Mouse (Mus musculus): ENCODE results near the gene Smarcd3. TPM values are rescaled to one million over a fixed set of nuclear protein-coding genes. Genes with fewer than 3 reads are reported as not detected.

Gene Smarcd3
- polyA plus RNA-seq (2015; fragmentation: Nextera tagmentation; extraction: Ambion mirVana) = 24.5 and 25.0 TPM in 2 replicates

DNA sequence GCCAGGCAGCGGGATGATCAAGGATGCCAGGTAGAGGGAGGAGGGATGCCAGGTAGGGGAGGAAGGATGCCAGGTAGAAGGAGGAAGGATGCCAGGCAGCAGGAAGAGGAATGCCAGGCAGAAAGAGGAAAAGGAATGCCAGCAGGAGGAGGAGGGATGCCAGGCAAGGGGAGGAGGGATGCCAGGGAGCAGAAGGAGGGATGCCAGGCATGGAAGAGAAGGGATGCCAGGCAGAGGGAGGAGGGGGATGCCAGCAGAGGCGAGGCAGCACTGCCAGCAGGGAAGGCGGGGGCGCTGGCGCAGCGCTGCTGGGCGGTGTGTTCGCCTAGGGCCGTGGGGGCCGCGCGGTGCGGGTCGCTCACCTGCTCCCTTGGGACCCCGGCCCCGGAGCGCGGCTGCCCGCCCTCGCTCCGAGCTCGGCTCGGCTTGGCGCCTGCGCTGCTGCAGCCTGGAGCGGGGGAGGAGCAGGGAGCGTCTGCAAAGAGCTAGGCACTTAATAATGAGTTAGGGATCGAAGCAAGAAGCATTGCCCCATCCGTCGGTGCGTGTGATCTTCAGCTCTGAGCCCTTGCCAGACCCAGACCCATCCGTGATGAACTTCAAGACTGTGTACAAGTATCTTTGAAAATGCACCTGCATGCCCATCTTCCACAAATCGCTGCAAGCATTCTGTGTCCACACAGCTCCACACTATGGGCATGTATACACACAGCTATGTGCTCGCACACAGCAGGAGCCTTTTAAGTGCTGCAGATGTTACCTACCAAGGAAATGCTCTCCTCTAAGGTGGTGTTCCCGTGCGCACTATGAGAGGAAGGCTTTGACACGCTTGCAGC lies at the start of gene Smarcd3:
TSS of gene Smarcd3 (minus strand) at position 426 of the 836 bp plus-strand sequence.
- Histone ChIP-seq H3K9me3 (ENCODE audit: low read length) (no peaks in the 10 kb centered on the region), H3K27me3 (ENCODE audit: insufficient read depth, low read length) (peaks cover 10% of the 10 kb centered on the region), H3K27ac (ENCODE audit: low read length) (no peak within 1 kb of the TSS), H3K9ac (replicated peaks; ENCODE audit: low read length) (peak within 1 kb of the TSS; percentile 74), H3K4me2 (replicated peaks; ENCODE audit: low read depth, low read length) (peak within 1 kb of the TSS; percentile 87), H3K4me1 (ENCODE audit: insufficient read depth, low read length) (peaks cover 25% of the 10 kb centered on the region), H3K36me3 (ENCODE audit: insufficient read depth, low read length) (no peaks in the 10 kb centered on the region), H3K4me3 (ENCODE audit: low read length) (peak within 1 kb of the TSS; percentile 58)
- peak; percentile 72 for ATAC-seq (ENCODE audit: low FRiP score, low TSS enrichment)
- 2% methylated on average over 37 of the region's 37 CpGs for WGBS

DNA sequence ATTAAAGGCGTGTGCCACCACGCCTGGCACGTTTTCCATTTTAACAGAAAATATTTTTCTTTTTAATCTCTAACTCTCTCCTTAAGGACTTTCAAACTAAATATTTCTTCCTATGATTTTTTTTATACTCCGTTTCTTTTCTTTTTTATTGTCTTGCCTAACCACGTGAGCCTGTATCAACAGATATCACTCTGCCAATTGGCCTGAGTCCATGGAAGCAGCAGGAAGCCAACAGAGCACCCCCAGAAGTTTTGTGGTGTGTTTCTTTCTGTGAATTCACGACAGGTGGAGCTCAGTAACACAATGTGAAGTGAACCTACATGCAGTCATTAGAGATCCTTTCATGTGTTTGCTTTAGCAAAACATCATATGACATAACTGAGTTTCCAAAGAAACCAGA lies 37.2 kb upstream of the Smarcd3 start:
- H3K4me1 ChIP-seq (ENCODE audit: insufficient read depth, low read length) = no peaks in the 10 kb centered on the region
- WGBS = 79% methylated on average over 6 of the region's 6 CpGs
- peaks cover 4% of the 10 kb centered on the region; the same call in 1 of the 2 replicates for H3K9me3 ChIP-seq (ENCODE audit: low read length)
- no peaks in the 10 kb centered on the region for H3K36me3 ChIP-seq (ENCODE audit: insufficient read depth, low read length)
- H3K27ac ChIP-seq (ENCODE audit: low read length) = no peak overlapping the region
- H3K27me3 ChIP-seq (ENCODE audit: insufficient read depth, low read length) = no peaks in the 10 kb centered on the region
- no peak overlapping the region for H3K4me2 ChIP-seq (replicated peaks; ENCODE audit: low read depth, low read length)
- H3K4me3 ChIP-seq (ENCODE audit: low read length) = no peak overlapping the region
- no peak for ATAC-seq (ENCODE audit: low FRiP score, low TSS enrichment)
- no peak overlapping the region for H3K9ac ChIP-seq (replicated peaks; ENCODE audit: low read length)

DNA sequence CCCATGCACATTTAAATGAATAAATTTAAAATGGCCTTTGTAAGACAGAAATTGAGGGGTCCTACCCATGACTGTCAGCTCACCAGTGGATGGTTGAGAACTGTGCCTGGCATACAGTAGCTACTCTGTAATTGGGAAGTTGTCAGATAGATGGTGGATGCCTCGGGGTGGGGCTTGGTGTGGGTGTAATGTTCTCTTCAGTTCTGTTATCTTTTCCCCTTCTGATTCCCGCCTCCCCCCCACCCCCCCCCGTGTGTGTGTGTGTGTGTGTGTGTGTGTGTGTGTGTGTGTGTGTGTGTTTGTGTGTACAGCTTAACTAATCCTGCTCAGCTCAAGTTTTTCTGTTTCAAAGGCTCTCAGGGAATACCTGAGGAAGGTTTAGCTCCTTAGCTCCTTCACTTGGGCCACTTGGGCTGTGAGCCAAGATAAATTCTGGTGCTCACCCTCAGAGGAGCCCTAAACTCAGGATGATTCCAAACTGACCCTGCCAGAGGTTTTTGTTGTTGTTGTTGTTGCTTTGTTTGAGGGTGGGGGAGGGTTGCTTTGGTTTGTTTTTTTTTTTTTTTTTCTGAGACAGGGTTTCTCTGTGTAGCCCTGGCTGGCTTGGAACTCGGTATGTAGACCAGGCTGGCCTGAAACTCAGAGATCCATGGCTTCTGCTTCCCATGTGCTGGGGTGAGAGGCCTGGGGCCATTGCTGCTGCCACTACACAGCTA lies 35.7 kb upstream of the Smarcd3 start:
- no peaks in the 10 kb centered on the region for H3K9me3 ChIP-seq (ENCODE audit: low read length)
- ATAC-seq (ENCODE audit: low FRiP score, low TSS enrichment) = no peak
- no peak overlapping the region for H3K9ac ChIP-seq (replicated peaks; ENCODE audit: low read length)
- WGBS = 70% methylated on average over 3 of the region's 4 CpGs
- no peak overlapping the region for H3K4me2 ChIP-seq (replicated peaks; ENCODE audit: low read depth, low read length)
- H3K4me3 ChIP-seq (ENCODE audit: low read length) = no peak overlapping the region
- H3K27me3 ChIP-seq (ENCODE audit: insufficient read depth, low read length) = no peaks in the 10 kb centered on the region
- H3K27ac ChIP-seq (ENCODE audit: low read length) = no peak overlapping the region
- no peaks in the 10 kb centered on the region for H3K36me3 ChIP-seq (ENCODE audit: insufficient read depth, low read length)
- no peaks in the 10 kb centered on the region for H3K4me1 ChIP-seq (ENCODE audit: insufficient read depth, low read length)

DNA sequence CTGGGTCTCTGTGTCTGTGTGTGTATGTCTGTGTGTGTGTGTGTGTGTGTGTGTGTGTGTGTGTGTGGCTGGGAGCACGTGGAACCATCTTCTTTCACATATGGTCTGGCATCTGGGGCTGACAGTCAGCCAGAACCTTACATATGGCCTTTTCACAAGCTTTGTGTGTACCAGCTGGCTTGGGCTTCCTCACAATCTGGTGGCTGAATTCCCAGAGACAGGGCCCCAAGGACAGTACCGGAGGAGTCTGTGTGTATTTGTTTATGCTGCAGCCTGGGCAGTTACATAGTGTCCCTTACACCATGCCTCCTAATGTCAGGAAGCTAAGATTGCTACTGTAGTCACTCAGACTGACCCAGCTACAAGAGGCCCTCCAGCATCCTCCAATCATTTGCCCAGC lies 32.9 kb upstream of the Smarcd3 start:
- Histone ChIP-seq H3K4me2 (replicated peaks; ENCODE audit: low read depth, low read length) (no peak overlapping the region), H3K27me3 (ENCODE audit: insufficient read depth, low read length) (no peaks in the 10 kb centered on the region), H3K9ac (replicated peaks; ENCODE audit: low read length) (no peak overlapping the region), H3K36me3 (ENCODE audit: insufficient read depth, low read length) (no peaks in the 10 kb centered on the region), H3K9me3 (ENCODE audit: low read length) (no peaks in the 10 kb centered on the region), H3K27ac (ENCODE audit: low read length) (no peak overlapping the region), H3K4me1 (ENCODE audit: insufficient read depth, low read length) (no peaks in the 10 kb centered on the region), H3K4me3 (ENCODE audit: low read length) (no peak overlapping the region)
- 44% methylated on average over 2 of the region's 2 CpGs for WGBS
- no peak for ATAC-seq (ENCODE audit: low FRiP score, low TSS enrichment)

DNA sequence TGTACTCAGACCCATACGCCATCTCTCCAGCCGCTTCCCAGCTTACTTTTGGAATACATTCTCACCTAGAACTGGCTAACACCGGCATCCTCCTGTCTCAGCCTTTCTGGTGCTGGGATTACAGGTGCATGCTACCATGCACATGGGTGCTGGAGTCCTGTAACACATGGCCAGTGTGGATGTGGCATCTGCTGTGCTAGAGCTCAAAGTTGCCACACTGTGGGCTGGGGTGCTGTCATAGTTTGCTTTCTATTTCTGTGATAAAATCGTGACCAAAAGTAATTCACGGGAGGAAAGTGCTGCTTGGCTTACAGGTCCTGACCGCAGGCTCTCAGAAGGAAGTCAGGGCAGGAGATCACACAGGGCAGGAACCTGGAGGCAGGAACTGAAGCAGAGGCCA lies 30.3 kb upstream of the Smarcd3 start:
- Histone ChIP-seq H3K4me2 (replicated peaks; ENCODE audit: low read depth, low read length) (no peak overlapping the region), H3K9me3 (ENCODE audit: low read length) (no peaks in the 10 kb centered on the region), H3K36me3 (ENCODE audit: insufficient read depth, low read length) (no peaks in the 10 kb centered on the region), H3K9ac (replicated peaks; ENCODE audit: low read length) (no peak overlapping the region), H3K27me3 (ENCODE audit: insufficient read depth, low read length) (no peaks in the 10 kb centered on the region), H3K27ac (ENCODE audit: low read length) (no peak overlapping the region), H3K4me3 (ENCODE audit: low read length) (no peak overlapping the region), H3K4me1 (ENCODE audit: insufficient read depth, low read length) (no peaks in the 10 kb centered on the region)
- no peak for ATAC-seq (ENCODE audit: low FRiP score, low TSS enrichment)
- WGBS = 71% methylated on average over 6 of the region's 6 CpGs

DNA sequence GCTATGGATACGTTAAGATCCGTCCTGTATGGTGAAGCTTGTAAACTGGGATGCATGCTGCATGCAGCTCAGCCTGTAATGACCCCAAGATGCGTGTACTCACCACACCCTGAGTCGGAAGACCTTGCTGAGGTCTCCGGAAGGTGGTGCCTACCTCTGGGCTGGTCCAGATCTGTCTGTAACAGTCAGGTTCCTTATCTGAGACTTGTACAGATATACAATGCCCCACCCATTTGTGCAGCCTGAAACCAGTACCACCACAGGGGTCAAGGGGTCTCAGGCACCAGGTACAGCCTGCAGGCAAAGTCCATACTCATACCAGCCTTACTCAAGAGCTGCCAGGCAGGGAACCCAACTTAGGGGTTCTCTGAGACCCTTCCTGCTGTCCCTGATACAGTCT lies 28.6 kb upstream of the Smarcd3 start:
- no peaks in the 10 kb centered on the region for H3K36me3 ChIP-seq (ENCODE audit: insufficient read depth, low read length)
- WGBS = 93% methylated on average over 5 of the region's 5 CpGs
- ATAC-seq (ENCODE audit: low FRiP score, low TSS enrichment) = 0 out of 2 replicates have a peak, but pooled peaks have one; percentile 16
- no peak overlapping the region for H3K4me3 ChIP-seq (ENCODE audit: low read length)
- no peak overlapping the region for H3K4me2 ChIP-seq (replicated peaks; ENCODE audit: low read depth, low read length)
- H3K27me3 ChIP-seq (ENCODE audit: insufficient read depth, low read length) = no peaks in the 10 kb centered on the region
- no peak overlapping the region for H3K27ac ChIP-seq (ENCODE audit: low read length)
- H3K4me1 ChIP-seq (ENCODE audit: insufficient read depth, low read length) = no peaks in the 10 kb centered on the region
- no peak overlapping the region for H3K9ac ChIP-seq (replicated peaks; ENCODE audit: low read length)
- no peaks in the 10 kb centered on the region for H3K9me3 ChIP-seq (ENCODE audit: low read length)

DNA sequence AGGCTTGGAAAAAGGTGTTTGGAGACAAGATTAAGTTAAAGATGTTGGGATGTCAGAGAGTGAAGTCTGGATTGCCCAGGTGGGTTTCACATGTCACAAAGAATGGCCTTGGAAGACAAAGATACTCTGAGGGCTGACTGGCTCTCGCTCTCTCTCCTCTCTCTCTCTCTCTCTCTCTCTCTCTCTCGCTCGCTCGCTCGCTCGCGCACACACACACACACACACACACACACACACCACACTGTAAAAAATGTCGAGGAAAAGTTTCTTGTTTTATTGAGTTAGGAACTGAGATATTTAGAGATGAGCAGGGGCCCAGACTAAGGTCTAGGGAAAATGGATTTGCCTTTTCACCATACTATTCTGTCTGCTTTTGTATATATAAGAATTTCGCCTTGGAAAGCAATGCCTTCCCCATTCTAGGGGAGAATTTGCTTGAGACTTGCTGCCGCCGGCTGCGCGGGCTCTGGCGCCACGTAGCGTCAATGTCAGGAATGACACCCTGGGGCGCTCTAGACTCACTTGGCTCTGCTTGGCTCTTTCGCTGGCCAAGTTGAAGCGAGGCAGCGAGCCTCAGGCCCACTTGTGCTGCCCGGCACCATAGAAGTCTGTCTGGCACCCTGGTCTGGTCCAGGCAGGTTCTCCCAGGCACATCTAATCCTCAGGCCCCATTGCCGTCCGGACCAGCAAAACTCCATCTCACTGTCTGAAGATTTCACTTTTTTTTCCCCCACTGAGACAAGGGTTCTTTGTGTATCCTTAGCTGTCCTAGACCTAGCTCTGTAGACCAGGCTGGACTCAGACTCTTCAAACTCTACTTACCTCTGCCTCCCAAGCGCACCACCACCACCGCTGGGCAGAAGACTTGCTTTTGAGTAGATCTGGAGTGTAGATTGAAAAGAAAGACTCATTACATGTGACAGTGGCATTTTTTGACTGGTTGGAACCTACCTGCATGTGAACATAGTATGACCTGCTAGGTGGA lies 27.8 kb upstream of the Smarcd3 start:
- Histone ChIP-seq H3K4me1 (ENCODE audit: insufficient read depth, low read length) (no peaks in the 10 kb centered on the region), H3K4me3 (ENCODE audit: low read length) (no peak overlapping the region), H3K9ac (replicated peaks; ENCODE audit: low read length) (no peak overlapping the region), H3K4me2 (replicated peaks; ENCODE audit: low read depth, low read length) (no peak overlapping the region), H3K36me3 (ENCODE audit: insufficient read depth, low read length) (no peaks in the 10 kb centered on the region), H3K27ac (ENCODE audit: low read length) (no peak overlapping the region), H3K9me3 (ENCODE audit: low read length) (no peaks in the 10 kb centered on the region), H3K27me3 (ENCODE audit: insufficient read depth, low read length) (no peaks in the 10 kb centered on the region)
- ATAC-seq (ENCODE audit: low FRiP score, low TSS enrichment) = peak; percentile 79
- WGBS = 29% methylated on average over 25 of the region's 25 CpGs

DNA sequence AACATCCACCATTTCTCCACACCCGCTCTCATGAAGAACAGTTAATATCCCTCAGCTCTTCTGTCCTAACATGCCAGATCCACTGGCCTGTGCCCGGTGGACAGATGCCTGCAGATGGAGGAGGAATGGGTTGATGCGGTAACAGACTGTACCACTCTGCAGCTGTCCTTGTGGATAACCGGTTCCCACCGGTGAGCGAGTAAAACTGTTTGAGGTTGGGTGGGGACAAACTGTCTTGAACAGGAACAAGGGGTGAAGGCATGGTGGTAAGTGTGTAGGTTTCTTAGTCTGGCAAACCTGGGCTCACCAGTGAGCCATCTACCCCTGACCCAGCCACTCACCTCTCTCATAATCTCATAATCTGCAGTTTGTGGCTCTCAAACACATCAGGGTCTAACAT lies 27.1 kb upstream of the Smarcd3 start:
- no peak overlapping the region for H3K9ac ChIP-seq (replicated peaks; ENCODE audit: low read length)
- WGBS = 79% methylated on average over 6 of the region's 6 CpGs

DNA sequence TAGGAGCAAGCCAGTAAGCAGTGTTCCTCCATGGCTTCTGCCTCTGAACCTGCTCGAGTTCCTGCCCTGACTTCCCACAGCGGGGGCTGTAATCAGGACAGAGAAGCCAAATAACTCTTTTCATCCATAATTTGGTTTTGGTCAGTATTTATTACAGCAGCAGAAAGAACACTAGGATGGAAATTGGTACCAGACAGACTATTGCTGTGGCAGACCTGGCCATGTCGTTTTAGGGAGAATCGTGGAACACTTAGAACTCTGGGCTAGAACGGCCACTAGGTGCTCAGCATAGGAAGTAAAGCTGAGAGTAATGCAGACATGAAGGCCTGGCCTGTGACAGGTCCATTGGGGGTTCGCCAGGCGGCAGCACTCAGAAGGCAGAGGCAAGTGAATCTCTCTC lies 25.5 kb upstream of the Smarcd3 start:
- WGBS = 75% methylated on average over 7 of the region's 7 CpGs
- H3K4me3 ChIP-seq (ENCODE audit: low read length) = no peak overlapping the region
- no peak overlapping the region for H3K4me2 ChIP-seq (replicated peaks; ENCODE audit: low read depth, low read length)
- no peak for ATAC-seq (ENCODE audit: low FRiP score, low TSS enrichment)
- H3K27ac ChIP-seq (ENCODE audit: low read length) = no peak overlapping the region
- no peaks in the 10 kb centered on the region for H3K36me3 ChIP-seq (ENCODE audit: insufficient read depth, low read length)
- H3K9ac ChIP-seq (replicated peaks; ENCODE audit: low read length) = no peak overlapping the region
- no peaks in the 10 kb centered on the region for H3K27me3 ChIP-seq (ENCODE audit: insufficient read depth, low read length)
- H3K4me1 ChIP-seq (ENCODE audit: insufficient read depth, low read length) = no peaks in the 10 kb centered on the region
- no peaks in the 10 kb centered on the region for H3K9me3 ChIP-seq (ENCODE audit: low read length)

More for the DNA sequence above, 27.1 kb upstream of the Smarcd3 start:
- no peak for ATAC-seq (ENCODE audit: low FRiP score, low TSS enrichment)
- Histone ChIP-seq H3K27me3 (ENCODE audit: insufficient read depth, low read length) (no peaks in the 10 kb centered on the region), H3K27ac (ENCODE audit: low read length) (no peak overlapping the region), H3K4me1 (ENCODE audit: insufficient read depth, low read length) (no peaks in the 10 kb centered on the region), H3K4me2 (replicated peaks; ENCODE audit: low read depth, low read length) (no peak overlapping the region), H3K36me3 (ENCODE audit: insufficient read depth, low read length) (no peaks in the 10 kb centered on the region), H3K4me3 (ENCODE audit: low read length) (no peak overlapping the region), H3K9me3 (ENCODE audit: low read length) (no peaks in the 10 kb centered on the region)

Data from kidney, embryonic 16.5 days (tissue).